Mouse (Mus musculus) T-helper 17 cell (primary cell): ENCODE results near the gene A430033K04Rik.

Source experiments
- in situ Hi-C, 2 experiments: fragments of 300-600 bp; cut with MboI, MseI; formaldehyde crosslinking; loops; 1 replicate in 1 of 2; 2 replicates in 1 of 2; pipeline ENCODE4 v1.15.1; 2025; ENCODE audit warnings: high pct_unique_total_duplicates in 2 of 2

A430033K04Rik gene

DNA sequence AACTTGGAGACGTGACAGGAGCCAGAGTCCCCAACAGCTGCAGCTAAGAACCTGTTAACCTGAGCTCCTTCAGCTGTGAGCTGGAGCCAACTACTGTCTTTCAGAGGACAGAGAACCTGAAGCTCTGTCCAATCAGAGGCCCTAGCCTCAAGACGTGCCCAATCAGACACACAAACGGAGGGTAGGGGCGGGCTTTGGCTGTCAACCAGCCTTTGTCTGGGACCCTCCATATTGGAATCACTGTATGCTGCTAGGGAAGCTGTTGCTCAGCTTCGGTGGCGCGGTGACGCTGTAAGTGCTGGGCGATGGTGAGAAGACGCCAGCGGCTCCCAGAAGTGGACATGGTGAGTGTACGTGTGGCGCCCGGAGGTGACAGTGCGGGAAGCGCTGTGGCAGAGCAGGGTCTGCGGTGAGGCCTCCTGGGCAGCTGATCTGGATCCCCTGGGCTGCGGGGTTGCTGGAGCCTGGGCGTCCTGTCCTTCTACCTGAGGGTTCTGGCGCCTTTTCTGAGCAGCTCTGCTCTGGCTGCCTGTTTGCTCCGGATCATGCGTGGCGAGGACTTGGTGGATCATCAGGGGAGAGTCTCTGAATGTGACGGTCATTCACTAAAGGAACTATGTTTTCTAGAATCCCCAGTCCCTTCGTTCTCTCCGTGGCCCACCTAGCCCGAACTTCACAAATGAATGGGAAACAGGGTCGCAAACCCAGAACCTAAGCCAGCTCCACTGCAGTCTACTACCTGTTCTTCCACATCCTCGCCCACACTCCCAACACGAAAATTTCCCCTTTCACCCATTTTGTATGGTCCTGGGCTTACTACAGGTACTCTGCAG lies at the start of gene A430033K04Rik:
Gene A430033K04Rik, plus strand, starts transcription at position 215 of the 833 bp plus-strand sequence.
- in situ Hi-C loops, result loop anchor here (5.0 to 10.0 kb wide), 3 partner anchors 178 to 426 kb away; partner anchors contain the start of genes Gal3st4 (in 1 of the 2), Gm43720 (in 1 of the 2) and Zfp157 (in 1 of the 2)

DNA sequence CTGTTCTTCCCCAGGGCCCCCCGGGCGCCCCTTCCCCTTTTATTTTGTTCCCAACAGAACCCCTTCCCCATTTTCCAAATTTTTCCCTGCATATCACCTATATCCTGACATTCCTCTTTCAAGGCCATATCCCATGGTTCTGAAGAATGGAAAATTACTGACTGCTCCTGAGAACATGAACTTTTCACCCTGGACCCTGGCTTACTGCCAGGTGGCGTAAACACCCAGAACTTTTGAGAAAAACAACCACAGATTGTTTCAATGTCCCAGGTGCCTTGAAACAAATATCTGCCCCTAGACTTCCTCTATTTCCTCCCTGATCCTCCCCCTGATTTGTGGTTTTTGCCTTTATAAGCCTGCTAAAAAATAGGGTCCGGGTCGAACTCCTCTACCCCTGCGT lies 35.3 kb upstream of the A430033K04Rik start:
- in situ Hi-C loops, result no loop called here

DNA sequence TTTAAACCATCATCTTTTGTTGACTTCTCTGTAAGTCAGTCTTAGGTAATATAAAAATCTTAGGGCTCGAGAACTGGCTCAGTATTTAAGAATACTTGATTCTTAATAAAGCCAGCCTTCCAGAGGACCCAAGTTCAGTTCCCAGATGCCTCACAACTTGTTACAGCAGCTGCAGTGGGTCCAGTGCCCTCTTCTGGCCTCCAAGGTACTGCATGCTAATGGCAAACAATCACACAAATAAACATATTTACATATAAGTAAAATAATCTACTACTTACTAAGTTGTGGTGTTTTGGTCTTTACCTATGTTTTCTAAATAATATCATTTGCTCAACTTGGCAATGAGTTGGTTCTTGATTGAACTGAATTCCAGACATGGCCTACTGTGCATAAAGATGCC lies 4.3 kb upstream of the A430033K04Rik start:
- in situ Hi-C loops, result no loop called here

DNA sequence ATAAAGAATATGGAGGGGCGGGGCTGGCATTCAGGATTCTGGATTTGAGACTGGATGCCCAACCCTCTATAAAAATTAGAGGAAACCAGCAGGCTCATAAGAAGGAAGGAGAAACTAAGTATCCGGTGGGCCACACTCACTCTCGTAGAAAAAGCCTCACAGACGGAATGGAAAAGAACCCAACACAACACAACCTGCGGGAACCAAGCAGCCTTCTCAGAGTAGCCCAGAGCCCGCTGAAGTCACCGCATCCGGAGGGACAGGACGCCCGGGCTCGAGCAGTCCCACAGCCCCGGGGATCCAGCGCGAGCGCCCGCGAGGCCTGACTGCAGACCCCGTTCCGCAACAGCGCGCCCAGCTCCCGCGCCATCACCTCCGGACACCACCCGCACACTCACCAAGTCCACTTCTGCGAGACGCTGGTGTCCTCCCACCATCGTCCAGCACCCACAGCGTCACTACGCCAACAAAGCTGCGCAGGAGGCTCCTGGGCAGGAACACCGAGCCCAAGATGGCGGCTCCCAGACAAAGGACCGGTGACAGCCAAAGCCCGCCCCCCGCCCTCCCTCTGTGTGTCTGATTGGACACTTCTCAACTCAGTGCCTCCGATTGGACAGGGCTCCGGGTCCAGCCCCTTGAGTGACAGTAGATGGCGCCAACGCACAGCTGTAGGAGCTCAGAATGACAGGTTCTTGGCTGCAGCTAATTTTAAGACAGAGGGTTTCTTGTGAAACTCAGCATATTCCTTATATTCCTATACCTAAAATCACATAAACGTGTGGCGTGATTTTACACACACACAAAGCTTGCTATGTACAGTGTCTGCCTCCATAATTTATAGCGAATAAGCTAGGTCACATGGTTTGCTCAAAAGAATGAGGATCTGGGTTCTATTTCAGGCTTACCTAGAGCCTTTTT lies 3.2 kb upstream of the A430033K04Rik start, which contains the start of gene Zfp68:
Gene Zfp68, minus strand, starts transcription at position 551 of the 918 bp plus-strand sequence.
- in situ Hi-C loops, result loop anchor here (5.0 to 10.0 kb wide), 3 partner anchors 175 to 422 kb away; partner anchors contain the start of genes Gal3st4 (in 1 of the 2), Gm43720 (in 1 of the 2) and Zfp157 (in 1 of the 2)

DNA sequence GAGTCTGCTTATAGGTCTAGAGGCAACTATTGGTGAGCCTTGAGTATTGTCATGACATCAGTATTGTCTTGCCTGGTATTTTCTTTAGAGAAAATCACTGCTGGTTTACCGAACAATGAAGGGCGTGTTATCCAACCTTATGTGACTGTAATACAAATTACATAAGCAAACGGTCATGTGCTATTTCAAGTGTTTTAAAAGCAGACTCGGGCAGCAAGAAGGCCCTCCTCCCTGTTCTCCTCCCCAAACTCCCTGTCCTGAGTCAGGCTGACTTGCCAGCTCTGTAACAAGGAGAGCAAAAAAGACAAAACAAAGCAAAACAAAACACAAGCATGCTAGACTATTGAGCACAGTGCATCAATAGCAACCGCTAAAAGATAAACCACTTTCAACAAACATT lies 1.8 kb upstream of the A430033K04Rik start:
- in situ Hi-C loops, result loop anchor here (5.0 to 10.0 kb wide), 3 partner anchors 176 to 424 kb away; partner anchors contain the start of genes Gal3st4 (in 1 of the 2), Gm43720 (in 1 of the 2) and Zfp157 (in 1 of the 2)

DNA sequence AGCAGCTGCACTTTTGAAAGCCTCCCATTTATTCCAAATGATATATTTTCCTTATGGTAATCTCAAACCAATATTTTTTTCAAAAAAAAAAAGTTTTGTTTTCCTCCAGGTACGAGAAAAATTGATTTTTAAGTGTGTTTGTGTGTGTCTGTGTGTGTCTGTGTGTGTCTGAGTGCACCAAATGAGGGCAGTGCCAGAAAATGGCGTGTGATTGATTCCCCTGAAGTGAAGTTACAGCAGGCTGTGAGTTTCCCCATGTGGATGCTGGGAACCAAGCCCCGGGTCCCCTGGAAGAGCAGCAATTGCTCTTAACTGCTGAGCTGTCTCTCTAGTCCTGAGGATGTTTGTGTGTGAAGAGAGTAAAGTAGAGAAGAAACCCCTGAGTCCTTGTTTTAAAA lies 818 bp downstream of the A430033K04Rik start:
- in situ Hi-C loops, result loop anchor here (5.0 to 10.0 kb wide), 3 partner anchors 179 to 426 kb away; partner anchors contain the start of genes Gal3st4 (in 1 of the 2), Gm43720 (in 1 of the 2) and Zfp157 (in 1 of the 2)

DNA sequence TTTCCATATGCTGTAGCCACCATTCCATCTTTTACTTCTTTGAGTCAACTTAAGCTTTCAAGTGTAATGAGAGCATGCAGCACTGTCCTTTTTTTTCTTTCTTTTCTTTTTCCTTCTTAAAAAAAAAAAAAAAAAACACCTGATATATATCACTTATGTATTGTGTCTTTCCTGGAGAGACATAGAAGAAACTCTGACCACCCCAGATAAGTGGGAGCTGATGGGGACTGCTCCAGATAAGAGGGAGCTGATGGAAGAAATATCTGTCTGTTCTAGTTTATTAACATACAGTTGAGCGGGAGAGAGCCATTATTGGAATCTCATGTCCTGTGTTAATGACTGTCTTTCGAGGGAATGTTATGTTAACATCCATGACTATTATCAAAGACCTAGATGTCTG lies 13.8 kb downstream of the A430033K04Rik start:
- in situ Hi-C loops, result loop anchor here (5.0 to 10.0 kb wide), 2 partner anchors 54 to 68 kb away; no protein-coding TSS in a partner anchor

DNA sequence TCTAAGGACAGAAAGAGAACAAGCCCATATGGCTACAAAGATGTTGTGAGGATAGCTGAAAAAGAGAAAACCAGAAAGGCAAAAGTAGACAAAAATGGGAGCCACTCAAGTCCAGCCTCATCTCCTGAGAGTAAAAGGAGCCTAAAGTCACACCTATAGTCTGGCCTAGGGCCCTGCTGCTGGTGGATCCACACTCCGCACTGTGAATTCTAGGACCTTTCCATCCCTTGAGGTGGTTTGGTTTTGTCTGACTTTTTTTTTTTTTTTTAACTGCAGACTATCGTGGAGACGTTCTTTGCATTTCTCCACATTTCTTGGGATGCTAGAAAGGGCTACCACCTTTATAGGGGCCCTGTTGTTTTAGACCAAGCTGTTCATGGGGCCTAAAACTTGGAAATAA lies 18.4 kb downstream of the A430033K04Rik start:
- in situ Hi-C loops, result no loop called here

DNA sequence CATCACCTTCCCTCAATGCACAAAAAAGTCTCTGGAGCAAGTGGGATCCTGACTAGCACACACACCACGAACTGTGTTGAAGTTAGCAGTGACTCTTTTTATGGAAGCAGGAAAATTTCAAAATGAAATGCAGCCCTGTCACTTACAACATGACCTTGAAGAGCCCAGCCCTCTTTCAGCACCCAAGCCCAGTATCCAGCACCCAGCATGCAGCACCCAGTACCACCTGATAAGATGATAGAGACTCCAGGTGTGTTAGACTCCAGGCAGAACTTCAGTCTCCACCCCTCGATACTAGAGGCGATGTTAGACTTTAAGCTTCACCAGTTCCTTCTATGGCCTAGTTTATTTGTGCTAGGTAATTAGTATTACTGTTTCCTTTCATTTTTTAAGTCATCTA lies 19.1 kb downstream of the A430033K04Rik start:
- in situ Hi-C loops, result no loop called here

DNA sequence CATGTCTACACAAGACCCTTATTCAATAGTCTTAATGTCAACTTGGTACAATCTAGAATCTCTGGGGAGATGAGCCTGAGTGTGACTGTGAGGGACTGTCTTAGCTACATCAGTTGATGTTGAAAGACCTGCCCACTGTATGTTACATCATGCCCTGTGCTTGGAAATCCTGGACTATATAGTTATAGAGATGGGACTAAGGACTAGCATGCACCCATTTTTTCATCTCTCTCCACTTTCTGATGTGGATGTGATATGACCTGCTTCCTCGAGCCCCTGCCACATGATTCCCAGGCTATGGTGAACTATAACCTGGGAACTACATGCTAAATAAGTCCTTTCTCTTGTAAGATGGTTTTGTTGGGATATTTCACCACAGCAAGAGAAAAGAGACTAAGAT lies 30.3 kb downstream of the A430033K04Rik start:
- in situ Hi-C loops, result loop anchor here (5.0 to 10.0 kb wide), 4 partner anchors 39 to 368 kb away; partner anchors contain the start of genes Gpc2 (in 1 of the 2) and Stag3 (in 1 of the 2)

DNA sequence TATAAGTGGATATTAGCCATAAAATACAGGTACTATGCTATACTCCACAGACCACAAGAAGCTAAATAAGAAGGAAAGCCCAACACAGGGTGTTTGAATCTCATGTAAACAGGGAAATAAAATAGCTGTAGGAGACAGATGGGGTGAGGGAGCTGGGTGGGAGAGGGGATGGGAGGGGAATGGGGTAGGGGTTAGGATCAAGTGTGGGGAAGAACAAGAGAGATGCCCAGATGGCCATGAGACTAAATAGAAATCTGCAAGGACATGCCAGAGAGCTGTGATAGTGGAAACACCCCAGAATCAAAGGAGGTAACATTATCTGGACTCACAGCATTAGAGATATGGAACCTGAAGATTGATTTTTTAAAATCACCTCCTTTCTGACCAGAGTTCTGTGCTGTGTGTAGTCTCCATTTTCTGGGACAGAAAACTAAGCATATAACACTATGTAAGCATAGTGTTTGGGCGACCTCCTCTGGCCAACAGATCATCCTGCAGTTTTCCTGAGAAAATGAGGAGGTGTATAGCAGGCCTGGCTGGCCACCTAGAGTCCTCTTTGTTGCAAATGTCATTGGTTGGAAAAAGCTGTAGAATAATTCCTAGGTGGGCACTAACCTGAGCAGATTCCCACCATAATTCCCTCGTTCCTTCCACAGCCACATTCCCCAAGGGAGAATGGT lies 34.0 kb downstream of the A430033K04Rik start:
- in situ Hi-C loops, result loop anchor here (5.0 to 10.0 kb wide), 5 partner anchors 79 to 372 kb away; partner anchors contain the start of genes Gpc2 (in 1 of the 2) and Stag3 (in 1 of the 2)

DNA sequence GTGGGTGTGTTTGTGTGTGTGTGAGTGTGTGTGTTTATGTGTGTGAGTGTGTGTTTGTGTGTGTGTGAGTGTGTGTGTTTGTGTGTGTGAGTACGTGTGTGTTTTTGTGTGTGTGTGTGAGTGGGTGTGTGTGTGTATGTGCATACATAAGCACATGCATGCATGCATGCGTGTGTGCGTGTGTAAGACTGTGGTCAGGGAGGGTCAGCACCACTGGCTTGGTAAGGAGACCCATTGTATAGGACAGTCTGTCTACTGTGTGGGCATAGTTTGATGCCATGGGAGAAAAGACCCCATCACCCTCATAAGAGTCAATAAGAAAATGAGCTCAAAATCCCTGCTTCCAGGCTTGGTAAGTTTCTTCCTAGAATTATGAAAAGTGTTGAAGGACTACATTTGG lies 34.7 kb downstream of the A430033K04Rik start:
- in situ Hi-C loops, result loop anchor here (5.0 to 10.0 kb wide), 5 partner anchors 80 to 373 kb away; partner anchors contain the start of genes Gpc2 (in 1 of the 2) and Stag3 (in 1 of the 2)

DNA sequence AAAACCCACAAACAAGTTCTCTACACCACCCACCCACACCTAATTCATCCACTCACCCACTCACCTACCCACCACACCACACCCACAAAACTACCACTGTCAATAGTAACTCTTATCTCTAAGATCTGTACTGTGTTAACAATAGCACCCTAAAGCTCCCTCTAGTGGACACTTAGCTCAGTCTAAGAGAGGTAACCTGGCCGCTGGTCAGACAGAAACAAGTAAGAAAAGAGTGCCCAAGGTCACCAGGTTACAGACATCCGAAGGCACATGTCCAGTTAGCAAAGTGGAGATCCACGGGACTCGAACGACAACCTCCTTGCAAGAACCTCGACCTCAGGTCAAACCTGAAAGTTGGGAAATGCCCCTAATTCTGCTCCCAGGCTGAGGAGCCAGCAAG lies 35.2 kb downstream of the A430033K04Rik start:
- in situ Hi-C loops, result loop anchor here (5.0 to 10.0 kb wide), 5 partner anchors 81 to 373 kb away; partner anchors contain the start of genes Gpc2 (in 1 of the 2) and Stag3 (in 1 of the 2)

DNA sequence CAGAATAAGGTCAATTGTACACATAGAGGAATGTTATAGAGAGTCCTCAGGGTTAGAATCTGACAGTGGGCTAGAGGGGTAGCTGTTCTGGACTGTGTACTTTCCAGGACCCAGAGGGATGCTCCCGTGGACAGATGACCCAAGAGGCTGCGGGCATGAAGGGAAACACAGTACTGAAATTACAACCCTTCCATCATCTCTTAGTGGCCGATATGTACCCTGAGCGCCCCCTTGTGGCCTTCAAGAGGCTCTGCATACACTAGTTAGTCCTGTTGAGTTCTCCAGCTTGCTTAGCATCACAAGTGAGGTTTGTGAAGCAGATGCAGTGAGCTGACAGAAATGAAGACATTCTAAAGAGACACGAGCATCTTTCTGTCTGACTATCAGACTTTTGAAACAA lies 36.3 kb downstream of the A430033K04Rik start:
- in situ Hi-C loops, result loop anchor here (5.0 to 10.0 kb wide), 5 partner anchors 82 to 374 kb away; partner anchors contain the start of genes Gpc2 (in 1 of the 2) and Stag3 (in 1 of the 2)

DNA sequence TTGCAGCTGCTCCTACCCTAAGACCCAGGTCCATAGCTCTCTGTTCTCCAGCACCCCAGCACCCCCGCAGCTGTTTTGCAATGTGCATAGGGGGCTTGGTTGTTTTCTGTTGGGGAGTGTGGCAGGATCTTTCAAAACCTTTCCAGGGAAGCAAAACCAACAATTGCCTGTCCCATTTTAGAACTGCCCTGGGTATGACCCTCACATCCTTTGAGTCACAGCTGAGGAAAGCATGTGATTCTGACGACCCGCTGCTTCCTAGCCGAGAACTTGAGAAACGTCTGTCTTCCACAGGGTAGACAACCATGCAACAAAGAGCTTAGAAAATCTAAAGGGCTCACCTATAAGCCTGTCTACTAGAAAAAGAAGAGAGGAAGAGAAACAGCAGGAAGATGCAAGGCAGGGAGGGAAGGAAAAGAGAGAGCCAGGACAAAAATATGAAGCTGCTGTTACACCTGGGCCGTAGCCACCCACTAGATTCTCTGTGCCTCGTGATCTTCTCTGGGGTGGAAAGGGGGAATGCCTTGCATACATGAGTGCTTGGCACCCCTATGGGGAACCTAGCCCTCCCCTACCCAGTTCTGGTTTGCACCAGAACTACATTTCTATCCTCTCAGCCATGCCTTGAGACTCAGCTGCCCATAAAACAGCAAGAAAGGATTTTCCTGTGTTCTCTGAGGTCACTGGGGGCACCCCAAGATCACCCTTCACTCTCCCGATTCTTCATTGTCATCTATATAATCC lies 60.5 kb downstream of the A430033K04Rik start:
- in situ Hi-C loops, result no loop called here

DNA sequence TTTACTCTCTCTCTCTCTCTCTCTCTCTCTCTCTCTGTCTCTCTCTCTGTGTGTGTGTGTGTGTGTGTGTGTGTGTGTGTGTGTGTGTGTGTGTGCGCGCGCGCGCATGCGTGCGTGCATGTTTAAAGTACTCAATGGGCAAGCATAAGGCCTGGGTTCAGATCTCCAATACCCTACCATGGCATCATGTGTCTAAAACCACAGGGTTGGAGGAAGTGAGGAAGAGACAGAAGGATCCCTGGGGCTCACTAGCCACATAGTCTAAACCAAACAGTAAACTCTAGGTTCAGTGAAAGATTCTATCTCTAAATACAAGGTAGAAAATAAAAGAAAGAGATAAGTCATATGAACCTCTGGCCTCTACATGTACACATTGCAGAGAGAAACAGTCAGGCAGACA lies 61.2 kb downstream of the A430033K04Rik start:
- in situ Hi-C loops, result no loop called here

DNA sequence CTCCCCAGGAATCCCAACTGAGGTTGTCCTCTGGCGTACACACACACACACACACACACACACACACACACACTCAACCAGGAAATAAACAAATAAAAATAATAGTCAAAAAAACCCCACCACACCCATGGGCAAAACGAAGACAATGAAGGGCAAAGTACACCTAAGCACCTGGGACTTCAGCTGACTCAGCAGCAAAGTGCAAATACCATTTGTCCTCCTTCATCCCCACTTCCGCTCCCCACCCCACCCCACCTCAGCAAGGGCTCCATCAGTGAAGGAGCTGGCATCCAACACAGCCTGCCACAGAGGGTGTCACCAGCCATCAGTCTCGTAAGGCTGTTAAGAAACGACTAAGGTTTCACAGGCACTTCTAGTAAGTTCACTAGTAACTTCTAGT lies 64.8 kb downstream of the A430033K04Rik start:
- in situ Hi-C loops, result no loop called here

DNA sequence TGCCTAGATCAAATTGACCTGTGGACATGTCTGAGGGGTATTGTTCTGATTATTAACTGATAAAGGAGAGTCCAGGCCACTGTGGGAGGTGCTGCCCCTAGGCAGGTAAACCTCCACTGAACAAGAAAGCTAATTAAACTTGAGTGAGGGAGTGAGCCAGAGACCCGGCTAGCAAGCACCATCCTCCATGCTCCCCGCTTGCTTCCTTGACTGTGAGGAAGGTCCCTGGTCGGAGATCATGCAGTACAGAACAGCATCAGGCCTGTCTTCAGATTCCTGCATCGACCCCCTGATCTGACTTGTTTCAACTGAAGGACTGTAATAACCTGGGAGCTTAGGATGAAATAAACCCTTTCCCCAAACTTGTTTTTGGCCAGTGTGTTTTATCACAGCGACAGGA lies 66.6 kb downstream of the A430033K04Rik start:
- in situ Hi-C loops, result no loop called here

DNA sequence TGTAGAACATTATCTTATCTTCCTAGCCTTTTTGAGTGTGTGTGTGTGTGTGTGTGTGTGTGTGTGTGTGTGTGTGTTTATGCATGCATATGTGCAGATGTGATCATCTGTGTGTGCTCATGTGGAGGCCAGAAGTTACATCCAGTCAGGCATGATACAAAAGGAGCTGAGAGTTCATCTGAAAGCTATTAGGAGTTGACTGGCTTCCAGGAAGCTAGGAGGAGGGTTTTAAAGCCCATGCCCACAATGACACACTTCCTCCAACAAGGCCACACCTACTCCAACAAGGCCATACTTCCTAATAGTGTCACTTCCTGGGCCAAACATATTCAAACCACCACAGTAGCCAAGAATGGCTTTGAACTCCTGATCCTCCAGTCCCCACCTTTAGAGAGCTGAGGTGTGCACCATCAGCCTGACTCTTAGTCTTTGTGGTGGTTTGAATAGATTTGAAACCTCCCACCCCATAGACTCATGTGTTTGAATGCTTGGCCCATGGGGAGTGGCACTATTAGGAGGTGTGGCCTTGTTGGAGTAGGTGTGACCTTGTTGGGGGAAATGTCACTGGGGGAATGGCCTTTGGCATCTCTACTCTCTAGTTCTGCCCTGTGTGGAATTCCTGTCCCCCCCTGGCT lies 70.4 kb downstream of the A430033K04Rik start:
- in situ Hi-C loops, result loop anchor here in 1 of 2 experiments (5.0 kb wide), 1 partner anchor 41 kb away; no protein-coding TSS in a partner anchor
